Mouse (Mus musculus) C2C12 (cell line): ENCODE measurements around the gene Slc1a3.

Experiments used
- CEBPB ChIP-seq: IDR thresholded peaks from one replicate; pipeline ENCODE4 v1.6.1; 2011; ENCODE audit warnings: low read depth, mild to moderate bottlenecking, control low read depth, moderate library complexity
- CTCF ChIP-seq: IDR thresholded peaks from one replicate; pipeline ENCODE4 v1.5.1; 2011; ENCODE audit not compliant: control insufficient read depth, insufficient read depth, insufficient read length
- FOSL1 ChIP-seq: IDR thresholded peaks from one replicate; pipeline ENCODE4 v1.8.0; 2011; ENCODE audit warnings: mild to moderate bottlenecking, low read length; ENCODE audit not compliant: poor library complexity, insufficient read depth, severe bottlenecking
- USF1 ChIP-seq: IDR thresholded peaks from one replicate; pipeline ENCODE4 v1.6.1; 2011; ENCODE audit warnings: low read depth, mild to moderate bottlenecking, control low read depth, moderate library complexity

- TF ChIP-seq USF1 (no peak), CEBPB (no peak), CTCF (no peak), FOSL1 (no peak)
Measured at GRCm38 (mm10) chr15:8614701-8615100, 95.9 kb downstream of the Slc1a3 start.
